23 mouse cellular contexts compared by ENCODE assay signal in the genomic region with DNA sequence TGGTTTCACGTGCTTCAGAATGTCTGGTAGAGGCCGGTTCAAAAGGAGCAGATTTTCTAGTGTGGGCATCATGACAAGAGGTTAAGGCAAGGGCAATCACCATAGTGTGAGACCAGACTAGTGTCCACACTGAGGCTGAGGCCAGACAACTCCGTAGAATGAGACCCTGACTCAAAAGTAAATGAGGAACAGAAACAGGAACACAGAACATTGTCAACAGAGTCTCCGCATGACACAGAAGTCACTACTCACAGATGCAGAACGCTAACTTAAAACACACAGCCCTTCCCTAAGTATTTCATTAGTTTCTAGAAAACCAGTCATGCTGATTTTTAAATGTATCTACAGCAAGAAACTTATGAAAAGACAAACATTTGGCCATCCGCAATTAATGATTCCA. TPM values are rescaled to one million over a fixed set of nuclear protein-coding genes. Genes with fewer than 3 reads are reported as not detected.
DNase-seq lines count a peak whose midpoint lies in the region; ATAC-seq and TF ChIP-seq lines count a peak whose summit lies in the region.
"Had no signal": no experiment of that assay in that cellular context is flagged by ENCODE, and none has a peak within 500 bp of the region (broad histone marks: within the 10 kb centered on the region; RNA-seq: fewer than 3 reads in every experiment).

No protein-coding gene starts in this region.

- peaks cover 4% of the 10 kb centered on the region; the same call in 1 of the 2 replicates for H3K36me3 ChIP-seq in spleen, adult 2 months (ENCODE audit: control insufficient read depth, insufficient read depth, low read length)
- H3K36me3 ChIP-seq: forebrain, embryonic 10.5 days had no signal

- peaks cover 9% of the 10 kb centered on the region for H3K4me1 ChIP-seq in spleen, adult 2 months (ENCODE audit: control insufficient read depth, insufficient read depth, insufficient read length)
- H3K4me1 ChIP-seq: heart, embryonic 10.5 days; heart, embryonic 13.5 days; hindbrain, embryonic 12.5 days; hindbrain, embryonic 15.5 days had no signal

- TF ChIP-seq CTCF in spleen, adult 2 months (IDR thresholded peaks at IDR 0.05; ENCODE audit: extremely low read depth, insufficient read depth, insufficient read length, insufficient replicate concordance), result no peak

- no peak for TF ChIP-seq POLR2A in spleen, adult 2 months (IDR thresholded peaks at IDR 0.05; ENCODE audit: low read depth, low read length)

- no peak overlapping the region for H3K4me3 ChIP-seq in spleen, adult 2 months (ENCODE audit: extremely low read depth, insufficient read depth, insufficient read length)
- H3K4me3 ChIP-seq: forebrain, embryonic 10.5 days; forebrain, embryonic 13.5 days; heart, adult 2 months; heart, embryonic 10.5 days; heart, embryonic 13.5 days; hindbrain, embryonic 12.5 days; hindbrain, embryonic 15.5 days had no signal

- no peak for DNase-seq in spleen, adult 2 months (ENCODE audit: low read depth in 1 of 2, low spot score in 2 of 2)
- no peak for DNase-seq in spleen, adult 18-20 months
- DNase-seq in B cell, adult 2 months, result peak; percentile 40 to 49
- DNase-seq in cerebellum, postnatal 10 days, result no peak
- no peak for DNase-seq in testis, postnatal 10 days (ENCODE audit: low spot score)
- DNase-seq: adrenal gland, adult 2 months; adrenal gland, postnatal 14 days; cerebellum, adult 11 months; cerebellum, adult 2 months; cerebellum, adult 9-11 months; cerebellum, postnatal 36 days; gastrocnemius, postnatal 10 days; gastrocnemius, postnatal 36 days; heart, adult 2 months; heart, postnatal 14 days had no signal

- ATAC-seq in neutrophil, adult 5-6 weeks (ENCODE audit: extremely low read depth, insufficient number of reproducible peaks, low FRiP score, poor library complexity, severe bottlenecking), result peak; percentile 56; the same call in 1 of the 2 replicates
- ATAC-seq: forebrain, embryonic 13.5 days; forebrain, embryonic 16.5 days had no signal

- 62% methylated on average over 6 of the region's 6 CpGs for WGBS in spleen, adult 2 months

- H3K27me3 ChIP-seq in spleen, adult 2 months (ENCODE audit: control insufficient read depth, insufficient read depth, low read length), result no peaks in the 10 kb centered on the region
- H3K27me3 ChIP-seq: forebrain, embryonic 13.5 days; heart, embryonic 13.5 days; hindbrain, embryonic 12.5 days; hindbrain, embryonic 15.5 days had no signal

- peak overlapping the region; percentile 6; the same call in 1 of the 2 replicates for H3K27ac ChIP-seq in spleen, adult 2 months (ENCODE audit: insufficient read depth, low read length)
- H3K27ac ChIP-seq: forebrain, embryonic 10.5 days; forebrain, embryonic 13.5 days; heart, adult 2 months; heart, embryonic 10.5 days; heart, embryonic 13.5 days; hindbrain, embryonic 12.5 days; hindbrain, embryonic 15.5 days had no signal

RNA-seq across cellular contexts. Expression of a gene that starts 53.1 kb away (rescaled TPM):
- 49.1 and 60.4 TPM in 2 replicates for polyA plus RNA-seq in spleen, adult 2 months (2012; rRNA removed)
- total RNA-seq in neutrophil, adult 5-6 weeks (2017), result 69.5 and 84.2 TPM in 2 replicates

Comparison
In these comparisons a context has a peak if more than half of its experiments do, and no peak if none do; other contexts are left out.
1. DNase-seq: peak in B cell, adult 2 months (2 of 2); none in spleen, adult 2 months (0 of 2), spleen, adult 18-20 months (0 of 2), cerebellum, postnatal 10 days (0 of 2) and testis, postnatal 10 days (single experiment).